Mouse (Mus musculus) testis, postnatal 10 days (tissue): Measurements from ENCODE around the gene Fuca2.
A peak's percentile ranks its signal among the peaks of the same experiment; 100 is the strongest.

Experiments used
- DNase-seq: peaks from one replicate; pipeline ENCODE4 v3.0.0; 2021; ENCODE audit warnings: low spot score

Fuca2 gene

GRCm38 (mm10) chr10:13534751-13535150, 35.4 kb downstream of the Fuca2 start:
- no peak for DNase-seq

GRCm38 (mm10) chr10:13536706-13537105, 37.4 kb downstream of the Fuca2 start:
- no peak for DNase-seq

- DNase-seq: no peak
Measured at GRCm38 (mm10) chr10:13539769-13540333, 40.5 kb downstream of the Fuca2 start.

GRCm38 (mm10) chr10:13541721-13542120, 42.4 kb downstream of the Fuca2 start:
- no peak for DNase-seq

- peak; percentile 92 for DNase-seq
Measured at GRCm38 (mm10) chr10:13552646-13553497, 53.5 kb downstream of the Fuca2 start, which contains the start of the genes Adat2 and Pex3. Gene Adat2, plus strand, starts transcription at chr10:13552894. Gene Pex3, minus strand, starts transcription at chr10:13553142.

GRCm38 (mm10) chr10:13553498-13553985, 54.2 kb downstream of the Fuca2 start:
- no peak for DNase-seq

- DNase-seq: no peak
Measured at GRCm38 (mm10) chr10:13554316-13554715, 55.0 kb downstream of the Fuca2 start.

- DNase-seq: no peak
Measured at GRCm38 (mm10) chr10:13560014-13560674, 60.8 kb downstream of the Fuca2 start.

GRCm38 (mm10) chr10:13564364-13565079, 65.2 kb downstream of the Fuca2 start:
- DNase-seq: peak; percentile 79

GRCm38 (mm10) chr10:13565080-13565448, 65.7 kb downstream of the Fuca2 start:
- DNase-seq: no peak

- DNase-seq: no peak
Measured at GRCm38 (mm10) chr10:13566393-13566792, 67.1 kb downstream of the Fuca2 start.
